Mouse (Mus musculus): Measurements from ENCODE around the gene Slco1c1. TPM values are rescaled to one million over a fixed set of nuclear protein-coding genes. Genes with fewer than 3 reads are reported as not detected.
"Not testable (repeated sequence)": the region's sequence is repeated elsewhere in the genome, so short reads cannot be mapped to it uniquely, and the experiment has no call there.

Slco1c1 gene
- polyA plus RNA-seq, 1 experiment from 2014 or later: not detected

DNA sequence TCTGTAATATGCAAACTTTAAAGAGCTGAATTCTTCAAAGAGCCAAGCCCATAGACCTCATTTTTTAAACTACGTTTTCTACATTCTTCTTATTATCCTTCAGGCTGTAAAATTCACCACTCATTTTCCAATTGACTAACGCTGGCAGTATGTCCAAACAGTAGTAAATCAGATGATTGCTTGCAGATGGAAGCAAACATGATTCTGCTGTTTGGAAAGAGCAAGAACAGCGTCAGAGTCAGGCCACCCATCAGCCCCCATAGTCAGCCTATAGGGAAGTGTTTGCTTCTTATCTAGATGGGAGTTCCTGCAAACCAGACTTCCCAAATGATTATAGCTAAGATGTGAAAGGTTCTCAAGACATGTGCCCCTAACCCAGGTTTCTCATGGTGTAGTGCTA, 13.1 kb downstream of the Slco1c1 start:
- no peak overlapping the region for H3K27ac ChIP-seq
- H3K4me2 ChIP-seq: no peak overlapping the region
- no peaks in the 10 kb centered on the region for H3K27me3 ChIP-seq (replicated peaks)
- 48% methylated on average over 3 of the region's 3 CpGs for WGBS (ENCODE audit: insufficient replicate concordance)
- no peak overlapping the region for H3K4me3 ChIP-seq
- no peak for ATAC-seq
- H3K9me3 ChIP-seq (replicated peaks): no peaks in the 10 kb centered on the region
- no peaks in the 10 kb centered on the region for H3K36me3 ChIP-seq
- H3K9ac ChIP-seq: no peak overlapping the region
- no peaks in the 10 kb centered on the region for H3K4me1 ChIP-seq

DNA sequence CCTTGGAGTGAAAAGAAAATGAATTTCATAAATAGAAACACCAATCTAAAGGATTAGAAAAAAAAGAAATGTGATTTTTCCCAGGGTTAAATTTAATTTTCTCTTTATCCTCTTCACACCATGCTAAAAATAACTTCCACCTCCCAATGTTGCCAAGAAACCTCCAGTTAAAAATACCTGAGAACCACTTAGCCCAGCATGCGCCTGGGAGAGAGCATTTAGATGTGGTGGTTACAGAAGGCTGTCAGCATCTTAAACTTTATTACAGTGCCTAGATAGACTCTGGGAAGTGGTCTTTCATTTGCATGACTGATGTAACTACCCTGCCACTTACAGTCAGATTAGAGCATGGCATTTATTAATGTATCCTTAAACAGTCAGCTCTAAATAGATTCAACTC, 17.0 kb downstream of the Slco1c1 start:
- no peak overlapping the region for H3K4me2 ChIP-seq
- no peak overlapping the region for H3K4me3 ChIP-seq
- no peaks in the 10 kb centered on the region for H3K9me3 ChIP-seq (replicated peaks)
- ATAC-seq: no peak
- no peak overlapping the region for H3K9ac ChIP-seq
- no peaks in the 10 kb centered on the region for H3K36me3 ChIP-seq
- H3K27me3 ChIP-seq (replicated peaks): no peaks in the 10 kb centered on the region
- no peaks in the 10 kb centered on the region for H3K4me1 ChIP-seq
- WGBS (ENCODE audit: insufficient replicate concordance): 61% methylated on average over 1 of the region's 1 CpGs
- no peak overlapping the region for H3K27ac ChIP-seq

DNA sequence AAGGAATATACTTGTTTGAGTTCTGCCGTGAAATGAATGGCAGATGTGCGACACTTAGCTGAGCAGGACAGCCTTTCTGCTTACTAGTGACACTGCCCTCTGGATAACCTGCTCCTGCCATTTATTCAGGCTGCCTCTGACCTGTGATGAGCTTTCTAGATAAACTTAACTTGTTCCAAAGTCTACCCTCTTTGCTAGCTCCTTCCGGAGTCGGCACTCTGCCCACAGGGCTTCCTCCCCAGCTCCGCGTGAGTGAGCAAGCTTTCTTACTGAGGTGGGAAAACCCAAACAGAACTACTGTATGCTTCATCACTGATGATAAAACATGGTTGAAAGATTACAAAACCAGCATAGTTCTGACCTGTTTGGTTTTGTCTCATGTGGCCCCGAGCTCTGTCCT, 19.2 kb downstream of the Slco1c1 start:
- no peak overlapping the region for H3K27ac ChIP-seq
- H3K27me3 ChIP-seq (replicated peaks): no peaks in the 10 kb centered on the region
- WGBS (ENCODE audit: insufficient replicate concordance): 74% methylated on average over 7 of the region's 7 CpGs
- H3K4me2 ChIP-seq: no peak overlapping the region
- H3K36me3 ChIP-seq: no peaks in the 10 kb centered on the region
- H3K9ac ChIP-seq: no peak overlapping the region
- no peak for ATAC-seq
- no peaks in the 10 kb centered on the region for H3K4me1 ChIP-seq
- no peaks in the 10 kb centered on the region for H3K9me3 ChIP-seq (replicated peaks)
- H3K4me3 ChIP-seq: no peak overlapping the region

DNA sequence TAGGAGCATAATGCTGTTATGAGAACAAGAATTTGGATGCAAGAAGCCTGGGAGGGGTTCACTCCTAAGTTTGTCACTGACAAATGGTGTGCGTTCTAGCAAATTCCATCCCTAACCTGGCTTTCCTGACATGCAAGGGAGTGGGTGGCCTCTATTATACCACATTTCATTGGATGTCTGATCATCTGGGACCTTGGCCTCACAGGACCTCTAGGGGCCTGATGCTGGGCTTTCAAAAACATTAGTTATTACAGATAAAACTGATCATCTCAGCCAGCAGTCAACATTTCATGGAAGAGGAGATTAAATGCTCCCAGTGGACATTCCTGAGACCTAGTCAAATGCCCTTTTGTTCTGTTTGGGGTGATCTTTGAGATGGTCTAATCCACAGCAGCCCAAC, 34.0 kb downstream of the Slco1c1 start:
- WGBS (ENCODE audit: insufficient replicate concordance): 77% methylated on average over 1 of the region's 1 CpGs

DNA sequence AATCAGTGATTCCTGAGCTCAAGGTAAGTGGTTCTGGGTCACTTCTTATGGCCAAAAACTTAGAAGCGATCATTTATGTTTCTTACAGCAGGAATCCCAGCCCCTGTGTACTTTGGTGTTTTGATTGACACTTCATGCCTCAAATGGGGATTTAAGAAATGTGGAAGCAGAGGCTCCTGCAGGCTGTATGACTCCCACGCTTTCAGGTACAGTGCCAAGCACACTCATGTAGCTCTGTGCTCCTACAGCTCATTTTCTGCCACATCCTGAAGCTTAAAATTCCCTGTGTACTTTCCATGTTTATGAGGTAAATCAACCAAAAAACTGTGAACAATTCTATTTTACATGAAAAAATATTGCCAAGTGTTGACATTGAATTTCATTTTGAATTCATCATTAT, 43.2 kb downstream of the Slco1c1 start:
- Histone ChIP-seq H3K4me1 (no peaks in the 10 kb centered on the region), H3K27me3 (replicated peaks) (no peaks in the 10 kb centered on the region), H3K36me3 (no peaks in the 10 kb centered on the region), H3K9ac (no peak overlapping the region), H3K4me3 (no peak overlapping the region), H3K9me3 (replicated peaks) (no peaks in the 10 kb centered on the region), H3K27ac (no peak overlapping the region), H3K4me2 (no peak overlapping the region)
- 62% methylated on average over 2 of the region's 2 CpGs for WGBS (ENCODE audit: insufficient replicate concordance)
- ATAC-seq: no peak

More for the DNA sequence above, 34.0 kb downstream of the Slco1c1 start:
- H3K27me3 ChIP-seq (replicated peaks): no peaks in the 10 kb centered on the region
- no peaks in the 10 kb centered on the region for H3K4me1 ChIP-seq
- no peak for ATAC-seq
- H3K27ac ChIP-seq: no peak overlapping the region
- H3K36me3 ChIP-seq: no peaks in the 10 kb centered on the region
- no peak overlapping the region for H3K9ac ChIP-seq
- H3K4me2 ChIP-seq: no peak overlapping the region
- no peak overlapping the region for H3K4me3 ChIP-seq
- no peaks in the 10 kb centered on the region for H3K9me3 ChIP-seq (replicated peaks)

DNA sequence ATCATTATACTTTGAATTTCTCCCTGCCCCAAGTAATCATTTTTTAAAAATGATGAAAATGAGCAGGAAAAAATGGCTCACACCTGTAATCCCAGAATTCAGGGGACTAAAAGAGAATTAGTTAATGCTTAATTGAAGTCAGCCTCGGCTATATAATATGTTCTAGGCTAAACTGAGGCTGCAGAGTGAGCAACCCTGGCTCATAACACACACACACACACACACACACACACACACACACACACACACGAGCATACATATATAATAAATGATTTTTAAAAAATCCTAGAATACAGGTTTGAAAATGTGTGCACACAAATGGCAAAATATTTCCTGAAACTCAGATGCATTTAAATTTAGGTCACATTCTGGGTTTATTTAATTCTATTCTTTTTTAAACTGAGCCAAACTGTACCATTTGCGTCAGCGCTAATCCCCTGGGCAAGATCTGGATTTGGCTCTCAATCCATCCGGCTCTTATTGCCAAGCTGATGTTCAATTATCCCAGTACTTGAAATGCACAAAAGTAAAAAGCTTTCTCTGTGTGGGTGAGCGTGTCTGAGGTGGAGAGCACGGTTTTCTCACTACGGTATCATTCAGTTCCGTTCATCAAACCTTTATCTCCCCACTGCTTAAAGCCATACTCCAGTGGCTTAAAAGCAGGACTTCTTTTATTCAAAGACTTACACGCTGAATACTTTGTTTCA, 43.8 kb downstream of the Slco1c1 start:
- H3K4me1 ChIP-seq: no peaks in the 10 kb centered on the region
- H3K4me2 ChIP-seq: no peak overlapping the region
- no peaks in the 10 kb centered on the region for H3K36me3 ChIP-seq
- H3K27me3 ChIP-seq (replicated peaks): no peaks in the 10 kb centered on the region
- WGBS (ENCODE audit: insufficient replicate concordance): 68% methylated on average over 10 of the region's 10 CpGs
- no peak overlapping the region for H3K4me3 ChIP-seq
- H3K9ac ChIP-seq: no peak overlapping the region
- no peak for ATAC-seq
- H3K9me3 ChIP-seq (replicated peaks): no peaks in the 10 kb centered on the region
- no peak overlapping the region for H3K27ac ChIP-seq

DNA sequence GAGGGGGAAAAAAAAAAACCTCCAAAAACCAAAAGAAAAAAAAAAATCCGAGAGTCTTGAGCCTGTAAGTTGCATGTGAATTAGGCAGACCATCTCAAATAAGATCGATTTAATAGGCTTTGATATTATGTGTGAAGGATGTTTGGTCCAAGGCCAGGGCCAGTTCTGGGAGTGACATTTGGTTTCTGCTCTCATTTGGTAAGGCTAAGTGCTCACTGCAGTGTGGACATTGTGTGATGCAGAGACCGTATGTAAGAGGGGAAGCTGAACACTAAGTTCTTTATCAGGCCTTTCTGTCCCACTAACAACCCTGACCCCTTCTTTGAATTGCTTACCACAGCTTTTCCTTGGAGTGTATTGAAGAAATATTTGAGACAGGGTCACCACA, 44.4 kb downstream of the Slco1c1 start:
- H3K27ac ChIP-seq: no peak overlapping the region
- 49% methylated on average over 3 of the region's 3 CpGs for WGBS (ENCODE audit: insufficient replicate concordance)
- ATAC-seq: no peak

DNA sequence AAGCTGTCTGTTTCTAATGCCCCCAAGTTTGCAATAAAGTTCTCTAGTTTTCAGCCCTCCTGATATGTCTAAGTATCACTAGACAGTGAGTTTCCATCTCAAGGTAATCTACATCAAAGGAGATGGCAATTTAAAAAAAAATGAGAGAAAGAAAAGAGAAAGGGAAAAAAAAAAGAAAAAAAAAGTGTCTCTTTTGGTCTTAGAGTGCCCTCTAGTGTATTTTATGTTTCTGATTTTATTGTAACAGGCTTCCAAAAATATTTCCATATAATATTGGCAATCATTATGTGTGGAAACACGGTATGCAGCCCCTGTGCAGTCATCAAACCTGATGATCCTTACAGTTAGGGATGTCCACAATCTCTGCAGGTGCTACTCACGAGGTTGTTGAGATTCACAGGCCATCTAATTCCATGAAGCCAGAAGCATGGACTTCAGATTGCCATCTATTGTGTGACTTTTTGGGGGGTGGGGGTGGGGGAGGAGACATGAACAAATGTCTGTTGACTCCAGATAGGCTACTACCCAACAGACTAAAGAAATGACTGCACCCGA, 52.6 kb downstream of the Slco1c1 start:
- WGBS (ENCODE audit: insufficient replicate concordance): 39% methylated on average over 3 of the region's 3 CpGs
- no peak overlapping the region for H3K9ac ChIP-seq

More for the DNA sequence above, 44.4 kb downstream of the Slco1c1 start:
- Histone ChIP-seq H3K27me3 (replicated peaks) (no peaks in the 10 kb centered on the region), H3K9ac (no peak overlapping the region), H3K4me3 (no peak overlapping the region), H3K36me3 (no peaks in the 10 kb centered on the region), H3K4me2 (no peak overlapping the region), H3K4me1 (no peaks in the 10 kb centered on the region), H3K9me3 (replicated peaks) (no peaks in the 10 kb centered on the region)

DNA sequence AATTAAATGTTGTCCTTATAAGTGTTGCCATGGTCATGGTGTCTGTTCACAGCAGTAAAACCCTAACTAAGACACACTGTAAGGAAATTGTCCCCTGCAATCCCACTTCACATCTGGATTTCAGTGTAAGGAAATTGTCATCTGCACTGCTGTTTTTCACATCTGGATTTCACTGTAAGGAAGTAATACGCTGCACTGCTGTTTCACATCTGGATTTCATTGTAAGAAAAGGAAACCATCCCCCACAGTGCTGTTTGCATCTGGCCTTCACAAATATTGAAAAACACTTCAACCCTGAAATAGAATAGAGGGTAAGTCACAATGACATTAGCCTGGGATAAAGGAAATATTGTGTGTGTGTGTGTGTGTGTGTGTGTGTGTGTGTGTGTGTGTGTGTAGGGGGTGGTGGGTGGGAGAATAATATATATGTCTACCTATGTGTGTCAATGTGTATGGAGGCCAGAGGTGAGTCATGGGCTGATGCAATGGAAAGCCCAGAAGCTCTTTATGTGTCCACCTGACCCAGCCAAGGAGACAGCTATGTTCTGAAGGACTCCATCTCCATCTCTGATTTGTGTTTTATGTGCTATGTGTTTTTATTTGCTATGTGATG, 60.7 kb downstream of the Slco1c1 start:
- no peaks in the 10 kb centered on the region for H3K36me3 ChIP-seq
- no peaks in the 10 kb centered on the region for H3K9me3 ChIP-seq (replicated peaks)
- 71% methylated on average over 1 of the region's 1 CpGs for WGBS (ENCODE audit: insufficient replicate concordance)
- H3K4me2 ChIP-seq: no peak overlapping the region
- H3K4me3 ChIP-seq: no peak overlapping the region
- no peak overlapping the region for H3K9ac ChIP-seq
- ATAC-seq: no peak
- no peaks in the 10 kb centered on the region for H3K4me1 ChIP-seq
- H3K27me3 ChIP-seq (replicated peaks): no peaks in the 10 kb centered on the region
- no peak overlapping the region for H3K27ac ChIP-seq

More for the DNA sequence above, 52.6 kb downstream of the Slco1c1 start:
- Histone ChIP-seq H3K36me3 (no peaks in the 10 kb centered on the region), H3K27me3 (replicated peaks) (no peaks in the 10 kb centered on the region), H3K4me3 (no peak overlapping the region), H3K9me3 (replicated peaks) (no peaks in the 10 kb centered on the region), H3K4me1 (no peaks in the 10 kb centered on the region), H3K27ac (no peak overlapping the region), H3K4me2 (no peak overlapping the region)
- ATAC-seq: no peak

DNA sequence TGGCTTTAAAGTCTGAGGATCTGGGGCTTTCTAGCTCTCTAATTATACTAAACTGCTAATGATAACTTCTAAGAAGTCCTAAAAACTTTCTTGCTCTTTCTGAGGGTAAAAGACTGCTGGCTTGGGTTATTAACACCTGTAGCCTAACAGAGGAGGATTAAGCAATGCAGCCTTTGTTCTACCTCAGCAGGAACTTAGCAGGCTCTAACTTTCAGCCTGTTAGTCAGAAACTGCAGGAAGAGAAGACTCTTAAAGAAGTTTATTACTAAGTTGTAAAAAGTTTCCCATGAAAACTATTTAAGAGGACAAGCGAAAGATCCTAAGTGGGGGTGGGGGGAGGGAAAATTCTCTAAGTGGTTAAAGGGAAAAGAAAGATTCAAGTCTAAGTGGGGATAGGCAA, 65.8 kb downstream of the Slco1c1 start:
- WGBS (ENCODE audit: insufficient replicate concordance): 48% methylated on average over 1 of the region's 1 CpGs
- Histone ChIP-seq H3K27me3 (replicated peaks) (no peaks in the 10 kb centered on the region), H3K4me1 (no peaks in the 10 kb centered on the region), H3K4me3 (no peak overlapping the region), H3K36me3 (no peaks in the 10 kb centered on the region), H3K27ac (no peak overlapping the region), H3K9me3 (replicated peaks) (no peaks in the 10 kb centered on the region), H3K9ac (no peak overlapping the region), H3K4me2 (no peak overlapping the region)
- no peak for ATAC-seq

DNA sequence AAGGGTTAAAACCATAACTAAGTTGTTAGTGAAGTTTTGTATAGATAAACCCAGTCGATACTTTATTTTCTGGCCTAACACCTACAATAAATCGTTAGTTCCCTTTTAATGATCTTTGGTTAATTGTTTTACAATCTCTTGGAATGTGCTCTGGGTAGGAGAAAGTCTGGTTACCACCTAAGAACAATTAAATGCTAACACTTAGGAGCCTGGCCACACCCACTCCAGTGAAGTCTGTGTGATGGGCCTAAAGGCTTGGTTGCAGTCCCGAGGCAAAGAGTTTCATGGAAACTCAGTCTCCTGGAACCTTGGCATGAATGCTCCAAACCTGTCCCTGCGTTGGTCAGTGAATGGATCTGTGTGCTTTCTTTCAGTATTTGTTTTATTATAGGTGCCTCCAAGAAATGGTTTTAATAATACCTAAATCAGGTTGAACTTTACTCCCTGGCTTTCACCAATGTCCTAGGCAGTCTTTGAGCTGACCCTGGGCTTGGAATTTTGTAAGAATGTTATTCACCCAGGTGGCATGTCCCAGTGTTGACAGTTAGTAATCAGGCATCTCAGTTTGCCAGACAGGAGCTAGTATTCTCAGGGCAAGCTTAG, 66.5 kb downstream of the Slco1c1 start:
- 34% methylated on average over 4 of the region's 4 CpGs for WGBS (ENCODE audit: insufficient replicate concordance)
- not testable (repeated sequence) for H3K4me1 ChIP-seq; H3K36me3 ChIP-seq; H3K9me3 ChIP-seq (replicated peaks); H3K4me2 ChIP-seq; ATAC-seq; H3K9ac ChIP-seq; H3K27me3 ChIP-seq (replicated peaks); H3K4me3 ChIP-seq; H3K27ac ChIP-seq

DNA sequence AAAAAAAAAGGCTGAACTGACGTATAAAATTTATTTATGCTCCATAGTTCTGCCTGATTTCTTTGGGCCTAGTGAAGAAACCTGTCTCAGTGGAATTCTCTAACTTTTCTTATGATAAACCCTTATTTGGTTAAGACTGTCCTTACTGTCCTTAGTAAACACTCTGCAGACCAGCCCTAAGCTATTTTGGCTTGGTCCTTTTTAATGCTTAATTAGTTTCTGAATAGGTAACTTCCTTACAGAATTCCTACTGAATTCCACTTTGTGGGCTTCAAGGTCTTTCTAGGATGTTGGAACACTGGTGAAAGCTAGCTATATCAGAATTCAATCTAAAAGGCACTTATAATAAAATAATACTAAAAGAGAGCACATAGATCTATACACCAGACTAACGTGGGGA, 71.9 kb downstream of the Slco1c1 start:
- Histone ChIP-seq H3K36me3 (no peaks in the 10 kb centered on the region), H3K27me3 (replicated peaks) (no peaks in the 10 kb centered on the region), H3K9me3 (replicated peaks) (0 out of 2 replicates have a peak, but pooled peaks cover 8% of the 10 kb centered on the region), H3K4me2 (no peak overlapping the region), H3K4me1 (no peaks in the 10 kb centered on the region), H3K4me3 (no peak overlapping the region), H3K27ac (no peak overlapping the region), H3K9ac (no peak overlapping the region)
- WGBS (ENCODE audit: insufficient replicate concordance): 65% methylated on average over 2 of the region's 2 CpGs
- ATAC-seq: no peak

Measured in liver, embryonic 12.5 days (tissue).